Mouse (Mus musculus): ENCODE data around the gene Engase.

Engase gene

GRCm38 (mm10) chr11:118530313-118530712 lies 53.7 kb downstream of the Engase start:
- DNase-seq (ENCODE audit: low read depth), result no peak

GRCm38 (mm10) chr11:118534382-118535092 lies 57.9 kb downstream of the Engase start:
- DNase-seq (ENCODE audit: low read depth), result no peak

DNA sequence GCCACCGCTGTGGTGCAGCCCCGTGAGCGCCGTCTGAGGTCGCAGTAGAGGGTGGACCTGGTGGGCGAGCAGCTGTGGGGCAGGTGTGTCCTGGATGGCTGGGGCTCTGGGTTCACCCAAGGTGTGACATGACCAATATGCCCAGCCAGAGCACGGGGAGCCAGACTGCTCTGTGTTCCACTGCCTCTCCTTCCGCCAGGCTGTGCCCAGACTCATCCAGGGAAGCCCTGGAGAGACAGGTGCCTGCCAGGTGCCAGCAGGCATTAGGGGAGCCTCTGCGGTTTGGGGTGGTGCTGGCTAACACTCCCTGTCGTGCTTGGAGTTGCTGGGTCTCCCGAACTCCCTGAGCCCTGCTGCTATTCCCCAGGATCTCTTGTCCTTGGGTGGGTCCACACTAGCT lies 61.4 kb downstream of the Engase start:
- DNase-seq (ENCODE audit: low read depth), result no peak

Data from c-Kit-positive CD71-positive TER-119-negative erythroid progenitor cells, embryonic 14.5 days (primary cell).